Mouse (Mus musculus): ENCODE results near the gene Zfp217.
"Not testable (repeated sequence)": the region's sequence is repeated elsewhere in the genome, so short reads cannot be mapped to it uniquely, and the experiment has no call there.

The Zfp217 gene

GRCm38 (mm10) chr2:170147661-170148153, at the start of gene Zfp217:
Gene Zfp217, minus strand, starts transcription at chr2:170148103.
- peak; percentile 23 for DNase-seq

GRCm38 (mm10) chr2:170195542-170196089, 47.7 kb upstream of the Zfp217 start:
- no peak for DNase-seq

- DNase-seq = no peak
Measured at GRCm38 (mm10) chr2:170194845-170195244, 46.9 kb upstream of the Zfp217 start.

GRCm38 (mm10) chr2:170193850-170194249, 45.9 kb upstream of the Zfp217 start:
- no peak for DNase-seq

GRCm38 (mm10) chr2:170193211-170193610, 45.3 kb upstream of the Zfp217 start:
- DNase-seq = no peak

GRCm38 (mm10) chr2:170192731-170193149, 44.8 kb upstream of the Zfp217 start:
- peak; percentile 44 for DNase-seq

- no peak for DNase-seq
Measured at GRCm38 (mm10) chr2:170188721-170189120, 40.8 kb upstream of the Zfp217 start.

- no peak for DNase-seq
Measured at GRCm38 (mm10) chr2:170185137-170185837, 37.4 kb upstream of the Zfp217 start.

- DNase-seq = peak; percentile 66
Measured at GRCm38 (mm10) chr2:170184175-170184983, 36.5 kb upstream of the Zfp217 start.

GRCm38 (mm10) chr2:170183851-170184174, 35.9 kb upstream of the Zfp217 start:
- no peak for DNase-seq

- DNase-seq = no peak
Measured at GRCm38 (mm10) chr2:170181862-170182261, 34.0 kb upstream of the Zfp217 start.

- not testable (repeated sequence) for DNase-seq
Measured at GRCm38 (mm10) chr2:170180769-170181168, 32.9 kb upstream of the Zfp217 start.

GRCm38 (mm10) chr2:170179317-170179716, 31.4 kb upstream of the Zfp217 start:
- no peak for DNase-seq

GRCm38 (mm10) chr2:170177323-170177722, 29.4 kb upstream of the Zfp217 start:
- DNase-seq = no peak

GRCm38 (mm10) chr2:170176284-170176926, 28.5 kb upstream of the Zfp217 start:
- DNase-seq = no peak

- no peak for DNase-seq
Measured at GRCm38 (mm10) chr2:170175661-170176150, 27.8 kb upstream of the Zfp217 start.

- no peak for DNase-seq
Measured at GRCm38 (mm10) chr2:170175190-170175589, 27.3 kb upstream of the Zfp217 start.

- no peak for DNase-seq
Measured at GRCm38 (mm10) chr2:170169062-170169461, 21.2 kb upstream of the Zfp217 start.

GRCm38 (mm10) chr2:170165649-170166048, 17.7 kb upstream of the Zfp217 start:
- DNase-seq = no peak

GRCm38 (mm10) chr2:170163671-170164462, 16.0 kb upstream of the Zfp217 start:
- DNase-seq = no peak

- no peak for DNase-seq
Measured at GRCm38 (mm10) chr2:170159795-170160568, 12.1 kb upstream of the Zfp217 start.
